In genomic region chr19:36511305-36511704, GRCm38 (mm10) we compare ENCODE assay signal across 22 mouse cellular contexts. TPM values are rescaled to one million over a fixed set of nuclear protein-coding genes. Genes with fewer than 3 reads are reported as not detected.
DNase-seq lines count a peak whose midpoint lies in the region; ATAC-seq and TF ChIP-seq lines count a peak whose summit lies in the region.
"Had no signal": no experiment of that assay in that cellular context is flagged by ENCODE, and none has a peak within 500 bp of the region (broad histone marks: within the 10 kb centered on the region; RNA-seq: fewer than 3 reads in every experiment).

No protein-coding gene starts in this region.

- no peaks in the 10 kb centered on the region for H3K9me3 ChIP-seq in limb, embryonic 11.5 days (ENCODE audit: control insufficient read depth, low read length)
- no peaks in the 10 kb centered on the region for H3K9me3 ChIP-seq in limb, embryonic 10.5 days (replicated peaks)
- no peaks in the 10 kb centered on the region for H3K9me3 ChIP-seq in G1E (replicated peaks)
- no peaks in the 10 kb centered on the region for H3K9me3 ChIP-seq in liver, embryonic 15.5 days (replicated peaks)
- no peaks in the 10 kb centered on the region for H3K9me3 ChIP-seq in forebrain, embryonic 14.5 days (replicated peaks; ENCODE audit: control insufficient read depth, low read length)
- H3K9me3 ChIP-seq: embryonic facial prominence, embryonic 15.5 days; forebrain, embryonic 10.5 days; forebrain, embryonic 15.5 days; heart, embryonic 15.5 days; hindbrain, embryonic 13.5 days had no signal

- no peaks in the 10 kb centered on the region for H3K79me2 ChIP-seq in myocyte (ENCODE audit: control insufficient read depth, insufficient read depth)

- peak; percentile 6 for DNase-seq in limb, embryonic 11.5 days (ENCODE audit: low spot score)
- no peak for DNase-seq in limb, embryonic 10.5 days (ENCODE audit: low spot score)
- peak; percentile 9 for DNase-seq in G1E (ENCODE audit: low spot score)
- no peak for DNase-seq in forebrain, embryonic 14.5 days (ENCODE audit: low spot score)
- DNase-seq in cerebellum, postnatal 25 days = no peak
- DNase-seq: adrenal gland, postnatal 10 days; cerebellum, adult 18-20 months; cerebellum, adult 9-11 months; embryo, embryonic 11 days; gastrocnemius, postnatal 10 days; heart, adult 18-20 months; heart, postnatal 14 days had no signal

- H3K4me1 ChIP-seq in limb, embryonic 11.5 days (ENCODE audit: control insufficient read depth, insufficient read depth, low read length) = no peaks in the 10 kb centered on the region
- no peaks in the 10 kb centered on the region for H3K4me1 ChIP-seq in limb, embryonic 10.5 days
- H3K4me1 ChIP-seq in G1E (ENCODE audit: insufficient read depth, low read depth, low read length) = peaks cover 34% of the 10 kb centered on the region
- peaks cover 24% of the 10 kb centered on the region for H3K4me1 ChIP-seq in liver, embryonic 15.5 days (replicated peaks)
- H3K4me1 ChIP-seq in forebrain, embryonic 14.5 days (ENCODE audit: control insufficient read depth, insufficient read depth, low read length) = no peaks in the 10 kb centered on the region
- H3K4me1 ChIP-seq: embryonic facial prominence, embryonic 15.5 days; forebrain, embryonic 10.5 days; forebrain, embryonic 15.5 days; heart, embryonic 15.5 days; hindbrain, embryonic 13.5 days had no signal

- no peak overlapping the region for H3ac ChIP-seq in myocyte (ENCODE audit: control insufficient read depth, insufficient read length)

- no peaks in the 10 kb centered on the region for H3K36me3 ChIP-seq in limb, embryonic 11.5 days (ENCODE audit: control insufficient read depth, insufficient read depth, low read length)
- H3K36me3 ChIP-seq in limb, embryonic 10.5 days = no peaks in the 10 kb centered on the region
- H3K36me3 ChIP-seq in G1E (replicated peaks) (no peaks in the 10 kb centered on the region), myocyte (ENCODE audit: control insufficient read depth, insufficient read depth) (no peaks in the 10 kb centered on the region)
- no peaks in the 10 kb centered on the region for H3K36me3 ChIP-seq in liver, embryonic 15.5 days (replicated peaks)
- H3K36me3 ChIP-seq in forebrain, embryonic 14.5 days (ENCODE audit: control insufficient read depth, insufficient read depth, low read length) = no peaks in the 10 kb centered on the region
- H3K36me3 ChIP-seq: embryonic facial prominence, embryonic 15.5 days; forebrain, embryonic 10.5 days; forebrain, embryonic 15.5 days; heart, embryonic 15.5 days; hindbrain, embryonic 13.5 days had no signal

- H3K27me3 ChIP-seq in limb, embryonic 11.5 days (ENCODE audit: control insufficient read depth, insufficient read depth, low read length) = no peaks in the 10 kb centered on the region
- H3K27me3 ChIP-seq in limb, embryonic 10.5 days (ENCODE audit: low read depth, poor library complexity, severe bottlenecking) = no peaks in the 10 kb centered on the region
- H3K27me3 ChIP-seq in G1E (ENCODE audit: insufficient read depth, low read length) (peaks cover 4% of the 10 kb centered on the region), myocyte (ENCODE audit: control insufficient read depth, insufficient read depth, insufficient read length) (no peaks in the 10 kb centered on the region)
- H3K27me3 ChIP-seq in liver, embryonic 15.5 days = no peaks in the 10 kb centered on the region
- H3K27me3 ChIP-seq in forebrain, embryonic 14.5 days (replicated peaks; ENCODE audit: control insufficient read depth, insufficient read depth, low read length) = no peaks in the 10 kb centered on the region
- H3K27me3 ChIP-seq: embryonic facial prominence, embryonic 15.5 days; forebrain, embryonic 15.5 days; heart, embryonic 15.5 days; hindbrain, embryonic 13.5 days had no signal

- H3K27ac ChIP-seq in limb, embryonic 11.5 days (replicated peaks; ENCODE audit: low read depth, low read length) = no peak overlapping the region
- H3K27ac ChIP-seq in limb, embryonic 10.5 days = no peak overlapping the region
- H3K27ac ChIP-seq in liver, embryonic 15.5 days (replicated peaks) = no peak overlapping the region
- H3K27ac ChIP-seq in forebrain, embryonic 14.5 days (ENCODE audit: low read depth, low read length) = no peak overlapping the region
- H3K27ac ChIP-seq: embryonic facial prominence, embryonic 15.5 days; forebrain, embryonic 10.5 days; forebrain, embryonic 15.5 days; heart, embryonic 15.5 days; hindbrain, embryonic 13.5 days; hindbrain, postnatal 0 days had no signal

- no peak overlapping the region for H3K4me2 ChIP-seq in limb, embryonic 11.5 days (ENCODE audit: low read depth, severe bottlenecking)
- peak overlapping the region; percentile 16; the same call in 1 of the 2 replicates for H3K4me2 ChIP-seq in liver, embryonic 15.5 days
- no peak overlapping the region for H3K4me2 ChIP-seq in myocyte (ENCODE audit: low read depth)
- H3K4me2 ChIP-seq in forebrain, embryonic 14.5 days (ENCODE audit: low read length) = no peak overlapping the region
- H3K4me2 ChIP-seq: embryonic facial prominence, embryonic 15.5 days; forebrain, embryonic 15.5 days; heart, embryonic 11.5 days; heart, embryonic 15.5 days; hindbrain, embryonic 13.5 days had no signal

- WGBS in limb, embryonic 11.5 days = 94% methylated on average over 1 of the region's 1 CpGs
- 83% methylated on average over 1 of the region's 1 CpGs for WGBS in limb, embryonic 10.5 days
- 36% methylated on average over 1 of the region's 1 CpGs for WGBS in liver, embryonic 15.5 days (ENCODE audit: insufficient replicate concordance)
- WGBS in forebrain, embryonic 14.5 days = 88% methylated on average over 1 of the region's 1 CpGs

- ATAC-seq in limb, embryonic 11.5 days (ENCODE audit: insufficient number of reproducible peaks, low FRiP score, low TSS enrichment, low read depth) = no peak
- ATAC-seq in G1E (ENCODE audit: extremely low read depth, insufficient number of reproducible peaks, low FRiP score, poor library complexity, severe bottlenecking) = peak; percentile 75
- ATAC-seq in liver, embryonic 15.5 days (ENCODE audit: insufficient read depth) = 0 out of 2 replicates have a peak, but pooled peaks have one; percentile 54
- ATAC-seq in forebrain, embryonic 14.5 days = no peak
- ATAC-seq: forebrain, embryonic 15.5 days; hindbrain, postnatal 0 days had no signal

- no peak for TF ChIP-seq POLR2A in myocyte (IDR thresholded peaks at IDR 0.05; ENCODE audit: insufficient read length, low read depth)

- H3K9ac ChIP-seq in limb, embryonic 11.5 days (ENCODE audit: low read length) = no peak overlapping the region
- no peak overlapping the region for H3K9ac ChIP-seq in liver, embryonic 15.5 days
- no peak overlapping the region for H3K9ac ChIP-seq in forebrain, embryonic 14.5 days (ENCODE audit: low read length)
- H3K9ac ChIP-seq: embryonic facial prominence, embryonic 15.5 days; forebrain, embryonic 15.5 days; heart, embryonic 15.5 days; hindbrain, embryonic 13.5 days had no signal

- TF ChIP-seq CTCF in G1E (IDR thresholded peaks at IDR 0.05; ENCODE audit: low read depth, low read length) = no peak

- H3K4me3 ChIP-seq in limb, embryonic 11.5 days (ENCODE audit: low read depth, low read length) = no peak overlapping the region
- H3K4me3 ChIP-seq in limb, embryonic 10.5 days = no peak overlapping the region
- H3K4me3 ChIP-seq in G1E (ENCODE audit: low read depth, low read length) (peak overlapping the region; percentile 10; the same call in 1 of the 2 replicates), myocyte (no peak overlapping the region)
- H3K4me3 ChIP-seq in liver, embryonic 15.5 days (replicated peaks) = no peak overlapping the region
- H3K4me3 ChIP-seq in forebrain, embryonic 14.5 days (ENCODE audit: low read depth, low read length) = no peak overlapping the region
- H3K4me3 ChIP-seq: embryonic facial prominence, embryonic 15.5 days; erythroblast, embryonic 14.5 days; forebrain, embryonic 10.5 days; forebrain, embryonic 15.5 days; heart, embryonic 15.5 days; hindbrain, embryonic 13.5 days had no signal

TF ChIP-seq in myocyte, 11 proteins besides CTCF, POLR2A, EP300 and RAD21:
- TF ChIP-seq POLR2AphosphoS2 (IDR thresholded peaks at IDR 0.05; ENCODE audit: insufficient read length, low read depth) (no peak), MAX (IDR thresholded peaks at IDR 0.05; ENCODE audit: low read depth) (no peak), CEBPB (IDR thresholded peaks at IDR 0.05; ENCODE audit: insufficient read depth, poor library complexity, severe bottlenecking) (0 out of 2 replicates have a peak, but pooled peaks have one; percentile 10)

RNA-seq across cellular contexts. Expression of gene Hectd2, which starts 43.1 kb away (rescaled TPM):
- polyA plus RNA-seq in limb, embryonic 11.5 days (2014; fragmentation: Nextera tagmentation; extraction: Ambion mirVana) = 2.0 and 2.3 TPM in 2 replicates
- 1.8 TPM in 2 replicates for polyA plus RNA-seq in limb, embryonic 10.5 days (2016; fragmentation: Nextera tagmentation; extraction: Ambion mirVana)
- total RNA-seq in G1E (2014; fragmentation: Nextera tagmentation) (0.75 TPM in 1 of 2 replicates, not detected in the other), G1E (2017) (0.33 and 0.52 TPM in 2 replicates)
- polyA plus RNA-seq in G1E (2012) (0.05 and 0.06 TPM in 2 replicates), myocyte (2012; fragmentation: generic; extraction: Trizol) (0.88 TPM)
- polyA plus RNA-seq in liver, embryonic 15.5 days (2015; fragmentation: Nextera tagmentation; extraction: Ambion mirVana) = 0.55 and 0.56 TPM in 2 replicates
- polyA plus RNA-seq in forebrain, embryonic 14.5 days (2014; fragmentation: Nextera tagmentation; extraction: Ambion mirVana) = 14.4 and 14.5 TPM in 2 replicates
- polyA plus RNA-seq: erythroblast, embryonic 14.5 days had no signal

Comparison
In these comparisons a context has a peak if more than half of its experiments do, and no peak if none do; other contexts are left out.
1. DNase-seq: peak in limb, embryonic 11.5 days (single experiment) and G1E (single experiment); none in limb, embryonic 10.5 days (single experiment), forebrain, embryonic 14.5 days (single experiment) and cerebellum, postnatal 25 days (0 of 2).
2. ATAC-seq: peak in G1E (single experiment) and liver, embryonic 15.5 days (single experiment); none in limb, embryonic 11.5 days (single experiment) and forebrain, embryonic 14.5 days (single experiment).